Mouse (Mus musculus) spleen, adult 2 months (tissue): ENCODE data around the gene Sfrp5.

Source experiments
- CTCF ChIP-seq: fragments of 200-500 bp; IDR thresholded peaks from 2 replicates; pipeline ENCODE4 v1.5.1; 2011; ENCODE audit warnings: mild to moderate bottlenecking, inconsistent platforms; ENCODE audit not compliant: insufficient read depth, insufficient read length, insufficient replicate concordance; ENCODE audit errors: extremely low read depth
- POLR2A ChIP-seq: fragments of 200-500 bp; IDR thresholded peaks from 2 replicates; pipeline ENCODE4 v1.6.1; 2011; ENCODE audit warnings: low read depth, low read length, inconsistent platforms

DNA sequence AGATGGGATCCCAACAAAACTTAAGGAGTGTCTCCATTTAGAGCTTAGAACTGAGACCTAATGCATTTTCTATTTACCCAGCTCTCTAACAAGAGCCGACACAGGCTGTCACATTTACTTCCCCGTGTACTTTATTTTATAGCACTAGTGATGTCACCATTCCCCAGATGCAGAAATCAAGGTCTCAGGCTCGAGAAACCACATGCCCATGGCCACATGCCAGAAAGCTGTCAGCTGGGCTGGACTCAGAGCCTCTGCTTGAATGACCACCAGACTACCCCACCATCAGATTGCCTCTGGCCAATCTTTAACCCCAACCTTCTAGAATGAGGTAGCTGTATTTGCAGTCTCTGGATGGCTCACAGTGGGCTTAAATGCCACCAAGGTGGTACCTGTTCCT, 41.3 kb upstream of the Sfrp5 start:
- TF ChIP-seq CTCF, result no peak
- TF ChIP-seq POLR2A, result no peak
